Mouse (Mus musculus): Measurements from ENCODE around the gene Sumo1. TPM values are rescaled to one million over a fixed set of nuclear protein-coding genes. Genes with fewer than 3 reads are reported as not detected.
A peak's percentile ranks its signal among the peaks of the same experiment; 100 is the strongest.

The Sumo1 gene
- polyA plus RNA-seq, 1 experiment from 2014 or later: 414 TPM

DNA sequence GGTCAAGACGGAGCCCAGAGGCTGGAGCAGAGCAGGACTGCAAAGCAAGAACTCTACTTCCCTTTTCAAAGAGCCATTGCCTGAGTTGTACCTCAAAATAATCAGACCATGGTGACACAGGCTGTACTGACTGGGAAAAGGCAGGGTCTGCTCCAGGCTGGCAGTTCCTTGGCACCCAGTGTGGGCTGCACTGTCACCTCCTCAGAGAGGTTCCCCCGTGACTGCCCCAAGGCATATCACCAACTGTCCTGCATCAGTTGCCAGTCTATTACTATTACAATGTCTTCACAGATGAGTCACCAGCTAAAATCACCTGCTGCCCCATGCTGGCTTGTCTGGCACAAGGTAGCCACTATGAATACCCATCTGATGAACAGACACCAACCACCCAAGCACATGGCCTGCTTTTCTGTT, 77.0 kb downstream of the Sumo1 start:
- DNase-seq (ENCODE audit: low spot score) (no peak), ATAC-seq (replicated peaks; ENCODE audit: low FRiP score, low read depth) (no peak)
- Histone ChIP-seq H3K4me3 (replicated peaks; ENCODE audit: low read depth, low read length) (no peak overlapping the region), H3K9me3 (replicated peaks; ENCODE audit: low read length) (no peaks in the 10 kb centered on the region), H3K4me1 (replicated peaks; ENCODE audit: insufficient read depth, low read length) (peaks cover 10% of the 10 kb centered on the region), H3K9ac (ENCODE audit: low read depth, low read length) (no peak overlapping the region), H3K4me2 (ENCODE audit: low read length) (no peak overlapping the region), H3K36me3 (ENCODE audit: insufficient read depth, low read length) (no peaks in the 10 kb centered on the region), H3K27me3 (ENCODE audit: insufficient read depth, low read length) (no peaks in the 10 kb centered on the region), H3K27ac (no peak overlapping the region)
- 87% methylated on average over 2 of the region's 2 CpGs for WGBS
- TF ChIP-seq CTCF (IDR thresholded peaks at IDR 0.05; ENCODE audit: low read depth): no peak

- Histone ChIP-seq H3K36me3 (ENCODE audit: insufficient read depth, low read length) (no peaks in the 10 kb centered on the region), H3K4me3 (replicated peaks; ENCODE audit: low read depth, low read length) (no peak overlapping the region), H3K27me3 (ENCODE audit: insufficient read depth, low read length) (no peaks in the 10 kb centered on the region), H3K4me2 (ENCODE audit: low read length) (peak overlapping the region; percentile 25; the same call in 1 of the 2 replicates), H3K9me3 (replicated peaks; ENCODE audit: low read length) (no peaks in the 10 kb centered on the region), H3K9ac (ENCODE audit: low read depth, low read length) (no peak overlapping the region), H3K27ac (no peak overlapping the region), H3K4me1 (replicated peaks; ENCODE audit: insufficient read depth, low read length) (peaks cover 10% of the 10 kb centered on the region)
- ATAC-seq (replicated peaks; ENCODE audit: low FRiP score, low read depth) (no peak), DNase-seq (ENCODE audit: low spot score) (no peak)
- no peak for TF ChIP-seq CTCF (IDR thresholded peaks at IDR 0.05; ENCODE audit: low read depth)
- 45% methylated on average over 12 of the region's 12 CpGs for WGBS
These were observed 77.8 kb downstream of the Sumo1 start for GRCm38 (mm10) chr1:59592876-59593275.

GRCm38 (mm10) chr1:59592359-59592758, 78.3 kb downstream of the Sumo1 start:
- Histone ChIP-seq H3K9me3 (replicated peaks; ENCODE audit: low read length) (no peaks in the 10 kb centered on the region), H3K36me3 (ENCODE audit: insufficient read depth, low read length) (no peaks in the 10 kb centered on the region), H3K9ac (ENCODE audit: low read depth, low read length) (no peak overlapping the region), H3K27ac (no peak overlapping the region), H3K4me2 (ENCODE audit: low read length) (peak overlapping the region; percentile 25), H3K27me3 (ENCODE audit: insufficient read depth, low read length) (no peaks in the 10 kb centered on the region), H3K4me1 (replicated peaks; ENCODE audit: insufficient read depth, low read length) (peaks cover 10% of the 10 kb centered on the region), H3K4me3 (replicated peaks; ENCODE audit: low read depth, low read length) (no peak overlapping the region)
- WGBS: 13% methylated on average over 10 of the region's 10 CpGs
- ATAC-seq (replicated peaks; ENCODE audit: low FRiP score, low read depth) (no peak), DNase-seq (ENCODE audit: low spot score) (no peak)
- TF ChIP-seq CTCF (IDR thresholded peaks at IDR 0.05; ENCODE audit: low read depth): no peak

DNA sequence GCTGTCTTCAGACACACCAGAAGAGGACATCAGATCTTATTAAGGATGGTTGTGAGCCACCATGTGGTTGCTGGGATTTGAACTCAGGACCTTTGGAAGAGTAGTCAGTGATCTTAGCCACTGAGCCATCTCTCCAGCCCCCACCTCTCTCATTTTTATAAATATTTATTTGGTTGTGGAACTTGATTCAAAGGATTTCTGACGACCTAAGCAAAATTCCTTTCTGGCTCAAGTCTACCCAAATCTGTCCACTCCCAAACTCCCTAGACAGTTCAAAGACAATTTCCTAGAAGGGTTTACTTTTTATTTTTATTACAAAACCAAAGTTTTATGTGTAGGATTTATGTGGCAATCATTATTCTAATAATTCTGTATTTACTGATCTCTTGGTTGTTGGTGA, 81.4 kb downstream of the Sumo1 start:
- Histone ChIP-seq H3K4me3 (replicated peaks; ENCODE audit: low read depth, low read length) (no peak overlapping the region), H3K27ac (no peak overlapping the region), H3K9me3 (replicated peaks; ENCODE audit: low read length) (no peaks in the 10 kb centered on the region), H3K4me2 (ENCODE audit: low read length) (no peak overlapping the region), H3K4me1 (replicated peaks; ENCODE audit: insufficient read depth, low read length) (peaks cover 7% of the 10 kb centered on the region), H3K27me3 (ENCODE audit: insufficient read depth, low read length) (no peaks in the 10 kb centered on the region), H3K36me3 (ENCODE audit: insufficient read depth, low read length) (no peaks in the 10 kb centered on the region), H3K9ac (ENCODE audit: low read depth, low read length) (no peak overlapping the region)
- no peak for ATAC-seq (replicated peaks; ENCODE audit: low FRiP score, low read depth)
- 69% methylated on average over 1 of the region's 1 CpGs for WGBS
- DNase-seq (ENCODE audit: low spot score): no peak
- TF ChIP-seq CTCF (IDR thresholded peaks at IDR 0.05; ENCODE audit: low read depth): no peak

DNA sequence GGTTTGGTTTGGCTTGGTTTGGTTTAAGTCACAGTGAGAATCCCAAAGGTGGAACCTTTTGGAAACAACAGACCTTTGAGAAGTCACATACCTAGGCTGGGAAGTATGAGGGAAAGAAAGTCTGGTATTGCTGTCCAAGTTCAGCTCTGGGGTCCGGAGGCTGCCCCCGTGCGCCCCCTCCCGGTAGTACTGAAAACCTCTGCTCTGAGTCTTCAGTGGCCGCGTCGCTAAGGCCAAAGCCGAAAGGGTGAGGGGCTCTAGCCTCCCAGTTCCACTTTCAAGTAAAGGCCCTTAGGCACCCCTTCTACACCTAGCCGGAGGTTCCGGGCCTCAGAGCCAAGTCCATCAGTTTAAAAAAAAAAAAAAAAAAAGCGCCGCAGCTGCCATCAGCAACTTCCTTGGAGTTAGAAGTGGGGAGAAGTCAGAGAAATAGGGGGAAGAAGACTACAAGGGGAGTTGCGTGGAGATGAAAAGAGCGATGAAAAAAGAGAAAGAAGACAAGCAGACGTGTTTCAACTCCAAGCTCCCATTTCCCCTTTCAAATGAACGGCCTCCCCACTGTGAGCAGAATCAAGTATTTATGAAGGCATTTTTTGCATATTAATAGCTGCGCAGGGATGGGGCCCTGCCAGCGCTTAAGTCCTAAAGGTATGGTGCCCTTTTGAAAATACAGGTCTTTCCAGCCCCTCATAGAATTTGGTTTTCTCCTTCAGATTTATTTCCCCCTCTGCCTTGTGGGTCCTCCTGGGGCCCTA, 85.8 kb downstream of the Sumo1 start:
- H3K9ac ChIP-seq (ENCODE audit: low read depth, low read length): no peak overlapping the region
- H3K4me3 ChIP-seq (replicated peaks; ENCODE audit: low read depth, low read length): no peak overlapping the region
- H3K36me3 ChIP-seq (ENCODE audit: insufficient read depth, low read length): no peaks in the 10 kb centered on the region
- DNase-seq (ENCODE audit: low spot score): peak; percentile 88
- H3K9me3 ChIP-seq (replicated peaks; ENCODE audit: low read length): no peaks in the 10 kb centered on the region
- 0 out of 2 replicates have a peak, but pooled peaks have one; percentile 39 for ATAC-seq (replicated peaks; ENCODE audit: low FRiP score, low read depth)
- peaks cover 3% of the 10 kb centered on the region; the same call in 1 of the 2 replicates for H3K4me1 ChIP-seq (replicated peaks; ENCODE audit: insufficient read depth, low read length)
- H3K27ac ChIP-seq: no peak overlapping the region
- 15% methylated on average over 18 of the region's 18 CpGs for WGBS
- peak overlapping the region; percentile 42 for H3K4me2 ChIP-seq (ENCODE audit: low read length)
- no peaks in the 10 kb centered on the region for H3K27me3 ChIP-seq (ENCODE audit: insufficient read depth, low read length)
- peak; percentile 87 for TF ChIP-seq CTCF (IDR thresholded peaks at IDR 0.05; ENCODE audit: low read depth)

GRCm38 (mm10) chr1:59580880-59581279, 89.8 kb downstream of the Sumo1 start:
- H3K9me3 ChIP-seq (replicated peaks; ENCODE audit: low read length): no peaks in the 10 kb centered on the region
- ATAC-seq (replicated peaks; ENCODE audit: low FRiP score, low read depth) (no peak), DNase-seq (ENCODE audit: low spot score) (no peak)
- WGBS: 80% methylated on average over 3 of the region's 3 CpGs
- peak; percentile 50; the same call in 1 of the 2 replicates for TF ChIP-seq CTCF (IDR thresholded peaks at IDR 0.05; ENCODE audit: low read depth)
- no peak overlapping the region for H3K4me2 ChIP-seq (ENCODE audit: low read length)
- no peaks in the 10 kb centered on the region for H3K36me3 ChIP-seq (ENCODE audit: insufficient read depth, low read length)
- peaks cover 10% of the 10 kb centered on the region for H3K4me1 ChIP-seq (replicated peaks; ENCODE audit: insufficient read depth, low read length)
- no peak overlapping the region for H3K4me3 ChIP-seq (replicated peaks; ENCODE audit: low read depth, low read length)
- peak overlapping the region; percentile 58 for H3K27ac ChIP-seq
- no peaks in the 10 kb centered on the region for H3K27me3 ChIP-seq (ENCODE audit: insufficient read depth, low read length)
- H3K9ac ChIP-seq (ENCODE audit: low read depth, low read length): no peak overlapping the region
